Mouse (Mus musculus) ES-E14 (cell line): Measurements from ENCODE around the gene Vpreb2.

ENCODE experiments used
- HCFC1 ChIP-seq: IDR thresholded peaks from 2 replicates; pipeline ENCODE4 v1.6.1; 2012; ENCODE audit warnings: low read length, inconsistent platforms, borderline replicate concordance; ENCODE audit not compliant: insufficient read depth
- ZC3H11A ChIP-seq: IDR thresholded peaks from 2 replicates; pipeline ENCODE4 v1.6.1; 2012; ENCODE audit warnings: low read depth, mild to moderate bottlenecking, inconsistent platforms, low read length, borderline replicate concordance
- ZNF384 ChIP-seq: IDR thresholded peaks from 2 replicates; pipeline ENCODE4 v1.6.1; 2012; ENCODE audit warnings: low read depth, low read length, inconsistent platforms

GRCm38 (mm10) chr16:17938187-17938586 is 42.0 kb upstream of the Vpreb2 start:
- TF ChIP-seq ZNF384 (no peak), HCFC1 (no peak), ZC3H11A (no peak)
